In genomic region chr4:99318211-99318610, GRCm38 (mm10) we compare ENCODE assay signal across 18 mouse cellular contexts. TPM values are rescaled to one million over a fixed set of nuclear protein-coding genes. Genes with fewer than 3 reads are reported as not detected.
DNase-seq lines count a peak whose midpoint lies in the region; ATAC-seq lines count a peak whose summit lies in the region.
"Had no signal": no experiment of that assay in that cellular context is flagged by ENCODE, and none has a peak within 500 bp of the region (broad histone marks: within the 10 kb centered on the region; RNA-seq: fewer than 3 reads in every experiment).

No protein-coding gene starts in this region.

- H3K9me3 ChIP-seq in kidney, embryonic 14.5 days (ENCODE audit: control insufficient read depth, low read length) = no peaks in the 10 kb centered on the region
- H3K9me3 ChIP-seq in neural tube, embryonic 15.5 days (replicated peaks) = no peaks in the 10 kb centered on the region
- no peaks in the 10 kb centered on the region for H3K9me3 ChIP-seq in liver, embryonic 11.5 days (ENCODE audit: control insufficient read depth, low read length)
- H3K9me3 ChIP-seq: embryonic facial prominence, embryonic 12.5 days had no signal

- H3K27me3 ChIP-seq in kidney, embryonic 14.5 days (ENCODE audit: control insufficient read depth, insufficient read depth, low read length) = no peaks in the 10 kb centered on the region
- H3K27me3 ChIP-seq in neural tube, embryonic 15.5 days (replicated peaks) = peaks cover 8% of the 10 kb centered on the region
- H3K27me3 ChIP-seq in liver, embryonic 11.5 days (replicated peaks; ENCODE audit: control insufficient read depth, insufficient read depth, low read length) = no peaks in the 10 kb centered on the region
- H3K27me3 ChIP-seq: embryonic facial prominence, embryonic 12.5 days had no signal

- H3K36me3 ChIP-seq in kidney, embryonic 14.5 days (ENCODE audit: control insufficient read depth, insufficient read depth, low read length) = no peaks in the 10 kb centered on the region
- no peaks in the 10 kb centered on the region for H3K36me3 ChIP-seq in neural tube, embryonic 15.5 days
- H3K36me3 ChIP-seq in liver, embryonic 11.5 days (ENCODE audit: control insufficient read depth, insufficient read depth, low read length) = no peaks in the 10 kb centered on the region
- H3K36me3 ChIP-seq: embryonic facial prominence, embryonic 12.5 days had no signal

- H3K4me2 ChIP-seq in kidney, embryonic 14.5 days (replicated peaks; ENCODE audit: low read depth, low read length) = no peak overlapping the region
- H3K4me2 ChIP-seq in neural tube, embryonic 15.5 days = 0 out of 2 replicates have a peak overlapping the region, but pooled peaks have one; percentile 11
- no peak overlapping the region for H3K4me2 ChIP-seq in liver, embryonic 11.5 days
- H3K4me2 ChIP-seq: embryonic facial prominence, embryonic 12.5 days had no signal

- no peak overlapping the region for H3K4me3 ChIP-seq in kidney, embryonic 14.5 days (ENCODE audit: low read length)
- H3K4me3 ChIP-seq in neural tube, embryonic 15.5 days (replicated peaks) = no peak overlapping the region
- no peak overlapping the region for H3K4me3 ChIP-seq in liver, embryonic 11.5 days (ENCODE audit: low read depth, low read length)
- H3K4me3 ChIP-seq: embryonic facial prominence, embryonic 12.5 days; gastrocnemius, adult 2 months; heart, adult 2 months had no signal

- no peak overlapping the region for H3K9ac ChIP-seq in kidney, embryonic 14.5 days (ENCODE audit: low read depth, low read length)
- H3K9ac ChIP-seq in neural tube, embryonic 15.5 days (replicated peaks) = no peak overlapping the region
- no peak overlapping the region for H3K9ac ChIP-seq in liver, embryonic 11.5 days (ENCODE audit: low read depth, low read length)
- H3K9ac ChIP-seq: embryonic facial prominence, embryonic 12.5 days had no signal

- H3K27ac ChIP-seq in kidney, embryonic 14.5 days (ENCODE audit: low read depth, low read length) = no peak overlapping the region
- 0 out of 2 replicates have a peak overlapping the region, but pooled peaks have one; percentile 11 for H3K27ac ChIP-seq in neural tube, embryonic 15.5 days (replicated peaks)
- H3K27ac ChIP-seq in liver, embryonic 11.5 days (ENCODE audit: low read depth, low read length) = no peak overlapping the region
- H3K27ac ChIP-seq: embryonic facial prominence, embryonic 12.5 days; gastrocnemius, adult 2 months; heart, adult 2 months had no signal

- ATAC-seq in kidney, embryonic 14.5 days (ENCODE audit: low FRiP score, low TSS enrichment) = no peak
- no peak; the same call in 1 of the 2 replicates for ATAC-seq in neural tube, embryonic 15.5 days (ENCODE audit: low FRiP score)
- no peak for ATAC-seq in liver, embryonic 11.5 days (replicated peaks; ENCODE audit: low FRiP score)
- ATAC-seq: forebrain, embryonic 16.5 days had no signal

- DNase-seq in heart, adult 11 months = peak; percentile 76
- no peak for DNase-seq in heart, adult 18-20 months
- DNase-seq in kidney, adult 11 months = peak; percentile 68
- DNase-seq in kidney, postnatal 14 days = peak; percentile 50
- no peak for DNase-seq in ovary, postnatal 10 days (ENCODE audit: low spot score)
- no peak for DNase-seq in liver, embryonic 11.5 days (ENCODE audit: low spot score)
- DNase-seq: adrenal gland, adult 8-10 months; cerebellum, adult 8-10 months; gastrocnemius, adult 2 months; heart, adult 2 months; lung, adult 2 months; lung, postnatal 36 days; thymus, adult 18-20 months had no signal

- H3K4me1 ChIP-seq in kidney, embryonic 14.5 days (ENCODE audit: control insufficient read depth, insufficient read depth, low read length) = peaks cover 4% of the 10 kb centered on the region; the same call in 1 of the 2 replicates
- peaks cover 4% of the 10 kb centered on the region for H3K4me1 ChIP-seq in neural tube, embryonic 15.5 days
- H3K4me1 ChIP-seq in liver, embryonic 11.5 days (replicated peaks; ENCODE audit: control insufficient read depth, insufficient read depth, low read length) = no peaks in the 10 kb centered on the region
- H3K4me1 ChIP-seq: embryonic facial prominence, embryonic 12.5 days had no signal

- 37% methylated on average over 3 of the region's 3 CpGs for WGBS in kidney, embryonic 14.5 days
- 51% methylated on average over 3 of the region's 3 CpGs for WGBS in neural tube, embryonic 15.5 days
- WGBS in liver, embryonic 11.5 days = 55% methylated on average over 3 of the region's 3 CpGs

RNA-seq across cellular contexts. Expression of gene Gm12689, which starts 22.5 kb away (rescaled TPM):
- not detected for total RNA-seq in heart, adult 18-20 months (2021)
- polyA plus RNA-seq in kidney, embryonic 14.5 days (2014; fragmentation: Nextera tagmentation; extraction: Ambion mirVana) = 0.29 and 0.68 TPM in 2 replicates
- polyA plus RNA-seq in neural tube, embryonic 15.5 days (2015; fragmentation: Nextera tagmentation; extraction: Ambion mirVana) = 0.18 and 0.33 TPM in 2 replicates
- polyA plus RNA-seq in liver, embryonic 11.5 days (2014; fragmentation: Nextera tagmentation; extraction: Ambion mirVana) = not detected in 2 replicates
- polyA plus RNA-seq: heart, embryonic 16.5 days had no signal

Comparison
In these comparisons a context has a peak if more than half of its experiments do, and no peak if none do; other contexts are left out.
1. DNase-seq: peak in heart, adult 11 months (single experiment), kidney, adult 11 months (single experiment) and kidney, postnatal 14 days (single experiment); none in heart, adult 18-20 months (0 of 2), ovary, postnatal 10 days (single experiment) and liver, embryonic 11.5 days (single experiment).